Mouse (Mus musculus) left cerebral cortex, postnatal 10 days (tissue): Measurements from ENCODE around the gene Apbb1. TPM values are rescaled to one million over a fixed set of nuclear protein-coding genes. Genes with fewer than 3 reads are reported as not detected.

Source experiments
- DNase-seq, 2 experiments: peaks; one replicate each; pipeline ENCODE4 v3.0.0; 2021 to 2022; ENCODE audit warnings: low spot score in 2 of 2, mixed read lengths in 1 of 2; ENCODE audit errors: extremely low spot score in 1 of 2
- intact Hi-C: fragments of 180-260 bp; cut with DNase I; formaldehyde crosslinking; loops from one replicate; pipeline ENCODE4 v1.15.1; 2025
- total RNA-seq, 2 experiments: library from RNA; stranded (reverse); gene quantifications; 2 replicates each; pipeline ENCODE4 v1.2.3; 2021

The Apbb1 gene
- total RNA-seq, 2 experiments from 2014 or later = 422 to 438 TPM

DNA sequence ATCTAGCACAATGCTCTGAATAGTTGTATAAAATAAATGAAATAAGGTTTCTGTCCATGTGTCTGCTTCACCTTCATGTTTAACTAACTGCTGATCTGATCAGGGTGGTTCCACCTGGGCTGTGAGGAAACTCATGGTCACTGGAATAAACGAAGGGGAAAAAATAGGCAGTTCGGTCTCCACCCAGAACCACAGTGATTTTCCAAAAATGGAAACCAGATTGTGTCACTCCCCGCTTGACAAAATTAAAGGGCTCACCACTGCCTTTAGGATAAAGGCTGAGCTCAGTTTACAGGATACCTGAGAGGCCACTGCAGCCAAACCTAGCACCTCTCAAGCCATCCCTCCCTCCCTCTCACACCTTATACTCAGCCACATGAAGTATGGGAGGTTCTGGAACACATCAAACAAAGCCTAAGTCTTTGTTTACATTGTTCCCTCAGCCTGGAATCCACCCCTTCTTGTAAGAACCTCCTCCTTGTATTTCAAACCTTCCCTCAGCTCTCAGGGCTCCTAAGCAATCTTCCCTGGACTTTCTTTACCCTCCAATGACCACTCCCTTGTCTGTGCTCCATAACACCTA, 5.2 kb downstream of the Apbb1 start:
- intact Hi-C loops = loop anchor here (5.0 kb wide), 1 partner anchor 56 kb away; the partner anchor contains the start of gene Trim3

DNA sequence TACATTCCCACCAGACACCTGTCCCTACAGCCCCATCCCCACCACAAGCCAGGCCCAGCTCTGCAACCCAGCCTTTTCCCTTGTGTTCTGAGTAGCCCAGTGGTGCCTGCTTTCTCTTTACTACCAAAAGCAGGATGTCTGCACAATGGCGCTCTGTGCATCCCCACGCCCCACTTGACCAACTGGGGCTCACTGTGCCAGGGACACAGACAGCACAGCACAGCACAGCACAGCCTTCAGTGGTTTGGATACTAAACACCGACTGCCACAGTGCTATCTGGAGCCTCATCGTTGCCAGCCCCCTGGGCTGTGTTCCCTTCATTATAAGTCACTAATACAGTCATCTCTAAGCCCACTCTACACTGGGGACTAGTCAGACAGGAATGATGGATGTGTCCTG, 6.9 kb downstream of the Apbb1 start:
- intact Hi-C loops = no loop called here
- no peak for DNase-seq

More for the DNA sequence above, 5.2 kb downstream of the Apbb1 start:
- DNase-seq = no peak

GRCm38 (mm10) chr7:105572949-105573348, 8.5 kb downstream of the Apbb1 start:
- intact Hi-C loops = no loop called here
- DNase-seq = no peak

DNA sequence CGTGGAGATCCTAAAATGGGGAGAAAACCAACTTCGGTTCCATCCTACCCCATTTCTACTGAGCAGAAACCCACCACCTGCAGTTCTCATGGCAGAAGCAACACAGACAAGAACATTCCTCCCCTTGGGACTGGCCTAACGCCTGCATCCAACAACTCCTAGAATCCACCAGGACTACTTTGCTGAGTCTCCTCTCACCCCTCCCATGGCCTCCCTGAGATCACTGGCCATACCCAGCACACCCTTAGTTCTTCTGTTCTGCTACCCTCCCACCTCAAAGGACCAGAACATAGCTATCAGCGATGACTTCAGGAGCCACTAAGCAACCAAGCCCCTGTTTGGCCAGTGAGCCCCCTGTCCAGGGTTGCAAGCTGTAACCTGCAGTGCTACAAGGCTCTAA, 10.7 kb downstream of the Apbb1 start:
- intact Hi-C loops = no loop called here
- no peak for DNase-seq

- intact Hi-C loops = no loop called here
- DNase-seq = peak in 1 of 2 experiments; percentile 55
These were observed 11.6 kb downstream of the Apbb1 start for GRCm38 (mm10) chr7:105569512-105570496.

DNA sequence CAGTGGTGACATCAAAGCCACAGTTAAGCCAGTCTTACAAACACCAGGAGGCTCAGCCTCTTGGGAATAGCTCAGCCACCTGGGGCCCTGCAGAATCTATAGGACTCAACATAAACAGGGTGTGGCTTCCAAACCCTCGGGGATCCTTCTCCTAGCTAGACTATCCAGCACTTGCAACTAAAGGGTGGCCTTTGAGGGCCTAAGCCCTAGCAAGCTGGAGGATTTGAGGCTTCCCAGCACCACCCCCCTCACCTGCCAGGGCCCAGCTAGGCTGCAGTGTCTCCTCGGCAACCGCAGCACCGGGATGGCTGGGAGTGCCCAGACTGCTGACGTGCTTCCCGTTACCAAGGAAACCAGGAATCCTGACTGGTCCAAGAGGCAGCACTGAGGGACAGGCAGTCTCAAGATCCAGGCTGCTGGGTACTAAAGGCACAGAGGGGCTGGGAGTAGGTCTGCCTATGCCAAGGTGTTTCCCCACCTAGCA, 12.4 kb downstream of the Apbb1 start:
- peak; percentile 79 to 86 for DNase-seq
- intact Hi-C loops = no loop called here

DNA sequence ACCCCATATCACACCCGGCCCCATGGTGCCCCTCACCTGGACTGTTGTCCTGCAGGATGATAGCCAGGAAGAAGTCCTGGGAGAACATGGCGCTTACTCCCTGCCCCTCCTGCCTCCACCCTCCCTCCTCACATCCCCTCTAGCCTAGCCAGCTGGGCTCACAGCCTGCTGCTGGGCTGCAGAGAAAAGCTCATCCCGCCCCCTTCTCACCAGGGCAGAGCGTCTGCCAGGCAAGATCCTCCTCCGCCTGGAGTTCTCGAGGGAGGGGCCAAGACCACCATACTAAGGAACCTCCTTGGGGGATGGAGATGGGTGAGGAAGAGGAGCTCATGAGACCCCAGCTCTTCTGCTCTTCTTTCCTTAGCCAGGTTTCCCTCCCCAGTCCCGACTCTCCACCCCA, 12.9 kb downstream of the Apbb1 start:
- intact Hi-C loops = no loop called here
- DNase-seq = peak in 1 of 2 experiments; percentile 85

- DNase-seq = no peak
- intact Hi-C loops = no loop called here
These were observed 16.2 kb downstream of the Apbb1 start for GRCm38 (mm10) chr7:105565071-105565836.

GRCm38 (mm10) chr7:105563367-105563766, 18.1 kb downstream of the Apbb1 start:
- intact Hi-C loops = no loop called here
- no peak for DNase-seq

- intact Hi-C loops = no loop called here
- no peak for DNase-seq
These were observed 19.1 kb downstream of the Apbb1 start for GRCm38 (mm10) chr7:105562317-105562716.

DNA sequence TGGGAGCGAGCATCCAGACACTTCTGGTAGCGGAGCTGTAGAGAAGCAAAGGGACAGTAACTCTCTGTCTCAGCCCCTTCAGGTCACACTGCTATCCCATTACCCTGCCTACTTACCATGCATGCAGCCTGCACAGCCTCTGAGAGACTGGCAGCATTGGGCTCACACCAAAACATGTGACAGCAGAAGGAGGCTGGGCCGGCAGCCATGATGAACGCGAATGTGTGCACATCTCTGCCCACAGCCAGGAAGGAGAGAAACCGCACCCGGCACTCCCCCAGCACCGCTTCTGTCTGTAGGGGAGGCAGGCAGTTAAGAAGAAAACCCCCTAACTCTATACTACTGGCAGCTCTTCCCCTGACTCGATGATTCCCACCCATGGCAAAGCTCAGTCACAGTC, 22.4 kb downstream of the Apbb1 start:
- intact Hi-C loops = loop anchor here (5.0 to 10.0 kb wide), 2 partner anchors 186 to 248 kb away; partner anchors contain the start of gene Taf10

GRCm38 (mm10) chr7:105557671-105558070, 23.8 kb downstream of the Apbb1 start:
- no peak for DNase-seq
- intact Hi-C loops = loop anchor here (5.0 to 10.0 kb wide), 2 partner anchors 187 to 250 kb away; partner anchors contain the start of gene Taf10

More for the DNA sequence above, 22.4 kb downstream of the Apbb1 start:
- no peak for DNase-seq

DNA sequence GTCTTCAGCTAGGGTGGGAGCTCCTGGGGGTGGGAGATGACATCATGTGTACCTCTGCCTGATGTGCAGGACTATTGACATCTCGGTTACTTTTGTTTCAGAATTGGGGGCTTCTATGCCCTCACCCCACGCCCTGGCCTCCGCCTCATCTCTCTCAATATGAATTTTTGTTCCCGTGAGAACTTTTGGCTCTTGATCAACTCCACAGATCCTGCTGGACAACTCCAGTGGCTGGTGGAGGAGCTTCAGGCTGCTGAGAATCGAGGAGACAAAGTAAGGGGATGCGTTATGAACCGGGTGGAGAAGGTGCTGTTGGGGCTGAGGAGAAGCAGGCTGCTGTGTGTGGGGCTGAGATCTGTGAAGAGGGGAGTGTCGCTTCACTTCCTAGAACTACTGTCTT, 25.0 kb downstream of the Apbb1 start:
- no peak for DNase-seq
- intact Hi-C loops = loop anchor here (5.0 to 10.0 kb wide), 2 partner anchors 188 to 251 kb away; partner anchors contain the start of gene Taf10

- no peak for DNase-seq
- intact Hi-C loops = loop anchor here (5.0 to 10.0 kb wide), 2 partner anchors 189 to 252 kb away; partner anchors contain the start of gene Taf10
These were observed 25.9 kb downstream of the Apbb1 start for GRCm38 (mm10) chr7:105555571-105555970.

DNA sequence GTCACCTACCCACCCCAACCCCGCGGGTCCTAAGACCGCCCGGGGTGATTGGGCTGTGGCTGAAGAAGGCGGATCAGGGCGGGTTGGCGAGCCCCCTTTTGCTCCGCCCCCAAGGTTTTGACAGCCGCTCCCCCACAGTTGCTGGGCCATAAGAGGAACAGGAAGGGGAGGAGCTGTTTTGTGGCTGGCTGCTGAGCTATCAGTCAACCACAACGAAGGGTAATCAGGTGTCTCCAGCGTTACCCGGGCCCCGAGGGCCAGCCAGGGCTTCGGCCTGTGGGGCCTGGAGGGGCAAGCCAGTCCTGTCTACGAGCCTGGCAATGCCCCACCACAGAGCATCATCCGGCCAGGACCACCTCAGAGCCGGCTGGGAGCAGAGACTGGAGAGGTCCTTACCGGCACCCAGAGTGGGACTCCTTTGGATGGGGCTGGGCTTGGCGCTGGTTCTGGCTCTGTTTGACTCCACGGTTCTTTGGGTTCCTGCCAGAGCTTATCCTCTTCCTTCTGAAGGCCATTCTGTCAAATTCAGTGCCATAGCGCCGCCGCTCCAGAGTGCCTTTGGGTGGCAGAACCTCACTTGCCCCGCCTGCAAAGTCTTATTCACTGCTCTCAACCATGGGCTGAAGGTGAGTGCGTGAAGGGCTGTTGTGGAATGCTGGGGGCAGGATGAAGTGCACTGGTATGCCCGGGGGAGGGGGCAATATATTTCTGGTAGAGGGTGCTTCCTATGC, 27.1 kb downstream of the Apbb1 start, which contains the start of gene Smpd1:
Gene Smpd1 (plus strand): TSS at position 149 of the 731 bp plus-strand sequence.
- intact Hi-C loops = loop anchor here (5.0 to 10.0 kb wide), 3 partner anchors 48 to 268 kb away; partner anchors contain the start of genes Hpx and Taf10
- DNase-seq = peak; percentile 88 to 93

GRCm38 (mm10) chr7:105553456-105554211, 27.8 kb downstream of the Apbb1 start:
- intact Hi-C loops = loop anchor here (5.0 to 10.0 kb wide), 3 partner anchors 49 to 269 kb away; partner anchors contain the start of genes Hpx and Taf10
- DNase-seq = no peak

GRCm38 (mm10) chr7:105549035-105549434, 32.4 kb downstream of the Apbb1 start:
- DNase-seq = peak in 1 of 2 experiments; percentile 31
- intact Hi-C loops = no loop called here
